Mouse (Mus musculus) brain, embryonic 14.5 days (tissue): ENCODE measurements around the gene Ttc25.

Experiments used
- CTCF ChIP-seq: fragments of 200-500 bp; IDR thresholded peaks from 2 replicates; pipeline ENCODE4 v1.5.1; 2012; ENCODE audit warnings: inconsistent platforms, mild to moderate bottlenecking, moderate library complexity, borderline replicate concordance; ENCODE audit not compliant: insufficient read depth, insufficient read length; ENCODE audit errors: extremely low read depth
- POLR2A ChIP-seq: fragments of 200-500 bp; IDR thresholded peaks from 2 replicates; pipeline ENCODE4 v1.6.1; 2012; ENCODE audit warnings: mild to moderate bottlenecking, inconsistent platforms, borderline replicate concordance; ENCODE audit not compliant: poor library complexity, insufficient read depth, insufficient read length, severe bottlenecking; ENCODE audit errors: extremely low read depth

GRCm38 (mm10) chr11:100545746-100546085 is 309 bp downstream of the Ttc25 start:
- TF ChIP-seq CTCF = no peak
- no peak for TF ChIP-seq POLR2A
